Mouse (Mus musculus) central nervous system, embryonic 11.5 days (tissue): ENCODE data around the gene Car8. TPM values are rescaled to one million over a fixed set of nuclear protein-coding genes. Genes with fewer than 3 reads are reported as not detected.

Source experiments
- polyA plus RNA-seq: library from polyadenylated mRNA; depleted of rRNA; stranded (reverse); fragments of >200 nt; gene quantifications from 2 replicates; pipeline ENCODE4 v1.2.3, GENCODE M21; 2012; rRNA removed

Car8 gene
- 0.95 and 1.3 TPM in 2 replicates for polyA plus RNA-seq

DNA sequence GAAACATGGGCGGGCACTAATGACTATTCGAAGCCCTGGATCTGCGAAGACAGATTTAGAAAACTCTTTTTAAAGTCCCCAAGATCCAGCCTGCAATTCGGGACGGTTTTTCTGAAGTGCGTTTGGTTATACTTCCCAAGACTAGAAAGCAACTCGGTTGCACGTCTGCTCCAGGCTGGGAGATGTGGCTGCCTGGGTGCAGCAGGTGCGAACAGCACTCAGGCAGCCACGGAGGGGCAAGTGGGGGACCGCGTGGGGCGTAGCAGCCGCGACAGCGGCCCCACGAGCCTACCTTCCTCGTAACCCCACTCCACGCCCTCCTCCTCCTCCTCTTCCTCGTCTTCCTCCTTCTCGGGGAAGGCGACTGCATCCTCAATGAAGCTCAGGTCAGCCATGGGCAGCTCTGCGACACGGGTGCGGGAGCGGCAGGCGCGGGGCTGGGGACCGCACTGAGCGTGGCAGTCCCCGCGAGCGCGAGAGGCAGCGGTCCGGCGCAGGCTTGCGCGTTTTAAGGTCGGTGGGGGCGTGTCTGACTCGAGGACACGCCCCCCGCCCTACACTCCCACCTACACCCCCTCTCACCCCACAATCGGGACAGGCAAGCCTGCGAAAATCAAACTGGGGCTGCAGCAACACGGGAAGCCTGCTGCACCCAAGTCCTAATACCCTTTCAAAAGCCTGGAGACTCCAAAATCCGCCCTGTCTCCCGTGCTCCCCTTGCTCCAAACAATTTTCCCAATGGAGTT lies at the start of gene Car8:
Car8 (minus strand) TSS at position 482 of the 746 bp plus-strand sequence.

